Mouse (Mus musculus) ES-E14 (cell line): Measurements from ENCODE around the gene Gm765.

Experiments used
- HCFC1 ChIP-seq: IDR thresholded peaks from 2 replicates; pipeline ENCODE4 v1.6.1; 2012; ENCODE audit warnings: low read length, inconsistent platforms, borderline replicate concordance; ENCODE audit not compliant: insufficient read depth
- ZC3H11A ChIP-seq: IDR thresholded peaks from 2 replicates; pipeline ENCODE4 v1.6.1; 2012; ENCODE audit warnings: low read depth, mild to moderate bottlenecking, inconsistent platforms, low read length, borderline replicate concordance
- ZNF384 ChIP-seq: IDR thresholded peaks from 2 replicates; pipeline ENCODE4 v1.6.1; 2012; ENCODE audit warnings: low read depth, low read length, inconsistent platforms

GRCm38 (mm10) chr6:98282791-98283190 is 59.8 kb downstream of the Gm765 start:
- TF ChIP-seq HCFC1 (no peak), ZC3H11A (no peak), ZNF384 (no peak)
